Comparison of ENCODE assay signal across 12 mouse cellular contexts in genomic region chr8:45659473-45659872, GRCm38 (mm10).
DNase-seq lines count a peak whose midpoint lies in the region; ATAC-seq and TF ChIP-seq lines count a peak whose summit lies in the region.
"Had no signal": no experiment of that assay in that cellular context is flagged by ENCODE, and none has a peak within 500 bp of the region (broad histone marks: within the 10 kb centered on the region; RNA-seq: fewer than 3 reads in every experiment).

No protein-coding gene starts in this region.

- TF ChIP-seq POLR2A in liver, adult 2 months (IDR thresholded peaks at IDR 0.05; ENCODE audit: extremely low read depth, insufficient read depth, low read length) = no peak

- DNase-seq in heart, postnatal 14 days = no peak
- peak; percentile 73 for DNase-seq in liver, adult 2 months (ENCODE audit: extremely low read depth, low read depth, low spot score)
- DNase-seq in kidney, adult 18-20 months = no peak
- DNase-seq: cerebellum, adult 18-20 months; kidney, postnatal 14 days; thymus, postnatal 25 days had no signal

- no peaks in the 10 kb centered on the region for H3K9me3 ChIP-seq in heart, embryonic 14.5 days (ENCODE audit: control insufficient read depth, low read length)
- no peaks in the 10 kb centered on the region for H3K9me3 ChIP-seq in liver, embryonic 12.5 days (replicated peaks)
- H3K9me3 ChIP-seq in intestine, embryonic 15.5 days = no peaks in the 10 kb centered on the region
- no peaks in the 10 kb centered on the region for H3K9me3 ChIP-seq in stomach, embryonic 15.5 days

- TF ChIP-seq CTCF in liver, adult 2 months (IDR thresholded peaks at IDR 0.05; ENCODE audit: low read depth, low read length) = no peak

- ATAC-seq in heart, embryonic 14.5 days (ENCODE audit: insufficient number of reproducible peaks, insufficient read depth, low FRiP score, low read depth) = no peak
- ATAC-seq in liver, embryonic 12.5 days = no peak
- ATAC-seq in intestine, embryonic 15.5 days = peak; percentile 85
- peak; percentile 70 for ATAC-seq in stomach, embryonic 15.5 days (ENCODE audit: insufficient read depth, low FRiP score, low read depth)

- H3K79me2 ChIP-seq in liver, adult 2 months (ENCODE audit: control insufficient read depth, insufficient read depth, low read length) = peaks cover 13% of the 10 kb centered on the region

- peak overlapping the region; percentile 56 to 91 for H3K4me3 ChIP-seq in heart, embryonic 14.5 days (ENCODE audit: control insufficient read depth in 1 of 2, insufficient read depth in 1 of 2, low read depth in 1 of 2, low read length in 2 of 2)
- H3K4me3 ChIP-seq in liver, adult 2 months (ENCODE audit: insufficient read depth, low read depth, low read length) = no peak overlapping the region
- H3K4me3 ChIP-seq in liver, embryonic 12.5 days = no peak overlapping the region
- H3K4me3 ChIP-seq in intestine, embryonic 15.5 days (replicated peaks) = no peak overlapping the region
- no peak overlapping the region for H3K4me3 ChIP-seq in stomach, embryonic 15.5 days (replicated peaks)
- H3K4me3 ChIP-seq: megakaryocyte, embryonic 14.5 days had no signal

- H3K27me3 ChIP-seq in heart, embryonic 14.5 days (ENCODE audit: control insufficient read depth, insufficient read depth, low read length) = no peaks in the 10 kb centered on the region
- no peaks in the 10 kb centered on the region for H3K27me3 ChIP-seq in liver, adult 2 months (ENCODE audit: control insufficient read depth, insufficient read depth, low read length)
- no peaks in the 10 kb centered on the region for H3K27me3 ChIP-seq in liver, embryonic 12.5 days (replicated peaks)
- H3K27me3 ChIP-seq in intestine, embryonic 15.5 days (replicated peaks) = no peaks in the 10 kb centered on the region
- no peaks in the 10 kb centered on the region for H3K27me3 ChIP-seq in stomach, embryonic 15.5 days (replicated peaks)
- H3K27me3 ChIP-seq: megakaryocyte, embryonic 14.5 days had no signal

- peak overlapping the region; percentile 97 for H3K9ac ChIP-seq in heart, embryonic 14.5 days (ENCODE audit: low read length)
- no peak overlapping the region for H3K9ac ChIP-seq in liver, adult 2 months (ENCODE audit: low read depth, low read length)
- H3K9ac ChIP-seq in liver, embryonic 12.5 days = no peak overlapping the region
- H3K9ac ChIP-seq in intestine, embryonic 15.5 days = no peak overlapping the region
- H3K9ac ChIP-seq in stomach, embryonic 15.5 days = no peak overlapping the region
- H3K9ac ChIP-seq: liver, embryonic 14.5 days had no signal

- intact Hi-C loops in heart, postnatal 14 days (cut with DNase I) = loop anchor here (2.0 kb wide), 1 partner anchor 29 kb away; no protein-coding TSS in a partner anchor

- peaks cover 10 to 28% of the 10 kb centered on the region in 2 experiments for H3K4me1 ChIP-seq in heart, embryonic 14.5 days (ENCODE audit: control insufficient read depth in 2 of 2, insufficient read depth in 2 of 2, low read length in 2 of 2)
- peaks cover 8% of the 10 kb centered on the region for H3K4me1 ChIP-seq in liver, adult 2 months (ENCODE audit: control insufficient read depth, insufficient read depth, low read length)
- no peaks in the 10 kb centered on the region for H3K4me1 ChIP-seq in liver, embryonic 12.5 days
- peaks cover 16% of the 10 kb centered on the region for H3K4me1 ChIP-seq in intestine, embryonic 15.5 days (replicated peaks)
- peaks cover 7% of the 10 kb centered on the region; the same call in 1 of the 2 replicates for H3K4me1 ChIP-seq in stomach, embryonic 15.5 days
- H3K4me1 ChIP-seq: megakaryocyte, embryonic 14.5 days had no signal

- peak overlapping the region; percentile 68 for H3K4me2 ChIP-seq in heart, embryonic 14.5 days (ENCODE audit: low read length)
- no peak overlapping the region for H3K4me2 ChIP-seq in liver, embryonic 12.5 days
- peak overlapping the region; percentile 33 for H3K4me2 ChIP-seq in intestine, embryonic 15.5 days (replicated peaks)
- peak overlapping the region; percentile 33; the same call in 1 of the 2 replicates for H3K4me2 ChIP-seq in stomach, embryonic 15.5 days

- H3K36me3 ChIP-seq in heart, embryonic 14.5 days (ENCODE audit: control insufficient read depth, insufficient read depth, low read length) = peaks cover 20% of the 10 kb centered on the region
- H3K36me3 ChIP-seq in liver, adult 2 months (ENCODE audit: control insufficient read depth, insufficient read depth, low read length) = peaks cover 12% of the 10 kb centered on the region
- H3K36me3 ChIP-seq in liver, embryonic 12.5 days = no peaks in the 10 kb centered on the region
- H3K36me3 ChIP-seq in intestine, embryonic 15.5 days = no peaks in the 10 kb centered on the region
- no peaks in the 10 kb centered on the region for H3K36me3 ChIP-seq in stomach, embryonic 15.5 days

- 19% methylated on average over 4 of the region's 4 CpGs for WGBS in heart, embryonic 14.5 days
- WGBS in liver, adult 2 months = 37% methylated on average over 4 of the region's 4 CpGs
- WGBS in liver, embryonic 12.5 days (ENCODE audit: insufficient replicate concordance) = 74% methylated on average over 4 of the region's 4 CpGs
- WGBS in intestine, embryonic 15.5 days = 50% methylated on average over 4 of the region's 4 CpGs
- 49% methylated on average over 4 of the region's 4 CpGs for WGBS in stomach, embryonic 15.5 days

- peak overlapping the region; percentile 98 to 100 for H3K27ac ChIP-seq in heart, embryonic 14.5 days (replicated peaks in 1 of 2; ENCODE audit: control insufficient read depth in 1 of 2, insufficient read depth in 1 of 2, low read depth in 2 of 2, low read length in 2 of 2)
- no peak overlapping the region for H3K27ac ChIP-seq in liver, adult 2 months (replicated peaks; ENCODE audit: insufficient read depth, low read depth, low read length)
- H3K27ac ChIP-seq in liver, embryonic 12.5 days = no peak overlapping the region
- H3K27ac ChIP-seq in intestine, embryonic 15.5 days = no peak overlapping the region
- peak overlapping the region; percentile 51; the same call in 1 of the 2 replicates for H3K27ac ChIP-seq in stomach, embryonic 15.5 days
- H3K27ac ChIP-seq: liver, embryonic 14.5 days had no signal

Comparison
In these comparisons a context has a peak if more than half of its experiments do, and no peak if none do; other contexts are left out.
1. ATAC-seq: peak in intestine, embryonic 15.5 days (single experiment) and stomach, embryonic 15.5 days (single experiment); none in heart, embryonic 14.5 days (single experiment) and liver, embryonic 12.5 days (single experiment).
2. H3K27ac ChIP-seq: peak in heart, embryonic 14.5 days (2 of 2) and stomach, embryonic 15.5 days (single experiment); none in liver, adult 2 months (single experiment), liver, embryonic 12.5 days (single experiment) and intestine, embryonic 15.5 days (single experiment).
3. H3K4me3 ChIP-seq: peak in heart, embryonic 14.5 days (2 of 2); none in liver, adult 2 months (single experiment), liver, embryonic 12.5 days (single experiment), intestine, embryonic 15.5 days (single experiment) and stomach, embryonic 15.5 days (single experiment).